Mouse (Mus musculus): ENCODE results near the gene Foxe3. TPM values are rescaled to one million over a fixed set of nuclear protein-coding genes. Genes with fewer than 3 reads are reported as not detected.

Gene Foxe3
- polyA plus RNA-seq, 1 experiment from 2014 or later = not detected

Other genes with a start within 250 kb of the Foxe3 start
- gene Gm12830, start 104.3 kb downstream of the Foxe3 start, polyA plus RNA-seq (2014; fragmentation: Nextera tagmentation; extraction: Ambion mirVana) = not detected in 2 replicates
- gene Foxd2, start 17.1 kb downstream of the Foxe3 start, polyA plus RNA-seq (2014; fragmentation: Nextera tagmentation; extraction: Ambion mirVana) = not detected in 2 replicates
- gene Cmpk1, start 61.2 kb upstream of the Foxe3 start, polyA plus RNA-seq (2014; fragmentation: Nextera tagmentation; extraction: Ambion mirVana) = 207 and 221 TPM in 2 replicates
- gene Stil, start 74.1 kb upstream of the Foxe3 start, polyA plus RNA-seq (2014; fragmentation: Nextera tagmentation; extraction: Ambion mirVana) = 1.3 and 2.6 TPM in 2 replicates
- gene Tal1, start 130.4 kb upstream of the Foxe3 start, polyA plus RNA-seq (2014; fragmentation: Nextera tagmentation; extraction: Ambion mirVana) = 2.3 TPM in 2 replicates
- gene Pdzk1ip1, start 162.7 kb upstream of the Foxe3 start, polyA plus RNA-seq (2014; fragmentation: Nextera tagmentation; extraction: Ambion mirVana) = 2.4 and 2.7 TPM in 2 replicates
- 10.8 and 11.6 TPM in 2 replicates for gene Cyp4x1, start 208.3 kb upstream of the Foxe3 start, polyA plus RNA-seq (2014; fragmentation: Nextera tagmentation; extraction: Ambion mirVana)